Mouse (Mus musculus) adipocyte (in vitro differentiated cells): Measurements from ENCODE around the gene Zfp365.
A peak's percentile ranks its signal among the peaks of the same experiment; 100 is the strongest.

Source experiments
- DNase-seq: peaks from one replicate; pipeline ENCODE4 v3.0.0-alpha.2; 2016; ENCODE audit warnings: low spot score

Gene Zfp365

GRCm38 (mm10) chr10:67912337-67912776, at the start of gene Zfp365:
Gene Zfp365, minus strand, starts transcription at chr10:67912662.
- DNase-seq, result peak; percentile 79

GRCm38 (mm10) chr10:67959982-67960381, 47.5 kb upstream of the Zfp365 start:
- DNase-seq, result no peak

- DNase-seq, result no peak
These were observed 43.5 kb upstream of the Zfp365 start for GRCm38 (mm10) chr10:67955982-67956381.

DNA sequence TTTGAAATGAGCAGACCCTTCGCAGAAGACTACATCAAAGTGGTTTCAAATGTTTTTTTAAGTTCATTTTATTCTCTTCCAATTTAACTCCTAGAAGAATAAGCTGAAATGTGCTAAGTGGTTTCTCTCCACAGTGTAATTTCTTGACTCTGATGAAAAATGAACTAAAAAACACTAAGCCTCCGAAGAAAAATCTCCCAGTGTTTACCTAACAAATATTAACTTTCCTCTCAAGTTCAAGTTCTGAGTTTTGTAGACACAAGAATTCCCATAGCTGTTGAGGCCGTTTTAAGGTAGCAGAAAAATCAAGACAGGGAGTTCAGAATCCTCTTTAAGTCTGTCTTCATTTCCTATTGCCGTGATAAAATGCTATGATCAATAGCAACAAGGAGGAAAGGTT, 39.2 kb upstream of the Zfp365 start:
- no peak for DNase-seq

- DNase-seq, result no peak
These were observed 37.7 kb upstream of the Zfp365 start for GRCm38 (mm10) chr10:67950059-67950748.

DNA sequence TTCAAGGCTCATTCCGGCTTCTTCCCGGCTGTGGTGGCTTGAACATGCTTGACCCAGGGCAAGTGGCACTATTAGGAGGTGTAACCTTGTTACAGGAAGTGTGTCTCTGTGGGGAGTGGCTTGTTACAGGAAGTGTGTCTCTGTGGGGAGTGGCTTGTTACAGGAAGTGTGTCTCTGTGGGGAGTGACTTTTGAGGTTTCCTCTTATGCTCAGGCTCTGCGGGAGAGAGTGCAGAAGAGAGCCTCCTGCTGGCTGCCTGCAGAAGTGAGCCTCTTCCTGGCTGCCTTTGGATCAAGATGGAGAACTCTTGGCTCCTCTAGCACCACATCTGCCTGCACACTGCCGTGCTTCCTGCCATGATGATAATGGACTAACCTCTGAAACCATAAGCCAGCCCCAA, 31.1 kb upstream of the Zfp365 start:
- DNase-seq, result no peak

- no peak for DNase-seq
These were observed 27.1 kb upstream of the Zfp365 start for GRCm38 (mm10) chr10:67939546-67939945.

- no peak for DNase-seq
These were observed 25.3 kb upstream of the Zfp365 start for GRCm38 (mm10) chr10:67937775-67938174.

DNA sequence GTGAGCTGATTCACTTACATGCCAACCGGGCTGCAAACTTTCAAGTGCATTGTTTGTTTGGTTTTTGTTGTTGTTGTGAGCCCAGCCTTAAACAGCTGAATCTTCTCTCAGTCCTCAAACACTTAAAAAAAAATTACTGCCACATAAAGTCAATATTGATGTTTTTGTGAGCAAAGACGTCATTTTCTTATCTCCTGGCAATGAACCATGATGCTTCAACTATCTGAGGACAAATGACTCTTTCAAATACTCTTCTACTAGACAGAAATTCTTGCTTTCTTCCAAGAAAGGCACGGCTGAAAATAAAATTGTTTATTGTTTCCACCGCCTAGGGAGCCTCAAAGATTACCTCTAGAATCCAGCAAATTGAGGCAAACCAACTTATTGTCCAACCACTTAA, 24.5 kb upstream of the Zfp365 start:
- DNase-seq, result no peak

DNA sequence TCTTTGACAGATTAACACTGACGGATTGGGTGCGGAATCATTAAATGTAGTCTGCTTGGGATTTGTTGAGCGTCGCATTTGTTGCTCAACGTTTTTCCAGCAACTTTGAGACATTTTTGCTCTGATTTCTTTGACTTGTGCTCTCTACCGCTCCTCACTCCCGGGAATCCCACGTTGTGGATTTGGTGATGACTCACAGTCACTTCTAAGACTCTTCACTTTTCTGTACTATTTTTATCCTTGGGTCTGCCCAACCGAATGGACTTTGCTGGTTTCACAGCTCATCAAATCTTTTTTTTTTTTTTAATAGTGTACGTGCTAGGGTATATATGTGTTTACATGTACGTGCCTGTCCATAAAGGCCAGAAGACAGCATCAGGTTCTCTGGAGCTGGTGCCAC, 20.3 kb upstream of the Zfp365 start:
- no peak for DNase-seq

DNA sequence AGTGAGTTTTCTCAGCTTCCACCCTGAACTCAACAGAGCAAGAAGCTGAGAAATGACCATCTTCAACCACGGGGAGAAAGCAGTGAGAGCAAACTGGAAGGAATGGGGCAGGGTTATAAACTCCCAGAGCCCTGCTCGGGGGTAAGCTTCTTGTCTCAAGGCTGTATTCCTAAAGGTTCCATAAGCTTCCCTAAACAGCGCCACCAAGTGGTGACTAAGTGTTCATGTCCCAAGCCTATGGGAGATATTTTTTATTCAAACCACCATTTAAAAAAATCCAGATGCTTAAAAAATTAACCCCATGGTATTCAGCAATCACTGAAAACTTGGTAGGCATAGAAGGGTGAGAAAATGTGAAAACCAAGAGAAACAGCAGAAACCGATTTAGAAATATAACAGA, 18.9 kb upstream of the Zfp365 start:
- no peak for DNase-seq

DNA sequence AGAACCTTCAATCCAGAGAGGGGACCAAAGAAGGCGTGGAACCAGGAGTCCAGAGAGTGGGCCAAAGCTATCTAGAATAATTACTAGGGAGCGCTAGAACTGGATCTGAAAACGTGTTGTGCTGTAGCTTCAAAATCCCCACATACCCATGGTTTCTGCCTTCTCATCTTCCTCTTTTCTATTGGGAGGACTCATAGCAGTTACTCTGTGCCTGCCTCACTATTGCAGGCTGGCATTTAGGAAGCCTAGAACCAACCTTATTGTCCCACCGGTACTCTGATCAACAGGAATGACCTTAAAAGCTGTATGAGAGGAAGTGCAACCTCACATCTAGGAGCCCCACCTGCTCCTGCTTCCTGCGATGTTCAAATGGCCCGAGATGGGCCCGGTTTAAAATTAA, 16.1 kb upstream of the Zfp365 start:
- no peak for DNase-seq

GRCm38 (mm10) chr10:67927718-67928455, 15.4 kb upstream of the Zfp365 start:
- no peak for DNase-seq

DNA sequence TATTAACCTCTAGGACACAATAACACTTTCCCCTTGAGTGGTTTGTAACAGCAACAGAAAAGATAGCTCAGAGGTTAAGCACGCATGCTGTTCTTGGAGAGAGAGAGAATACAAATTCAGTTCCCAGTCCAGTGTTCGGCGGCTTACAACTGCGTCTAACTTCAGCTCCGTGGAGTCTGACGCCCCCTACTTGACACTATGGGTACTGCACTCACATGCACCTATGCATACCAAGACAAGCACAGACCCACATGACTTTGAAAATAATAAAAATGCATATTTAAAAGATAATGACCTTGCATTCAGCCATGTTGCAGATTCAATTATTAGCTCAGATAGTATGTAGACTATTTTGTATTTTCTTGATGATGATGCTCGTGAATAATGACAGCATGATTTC, 11.6 kb upstream of the Zfp365 start:
- DNase-seq, result no peak

DNA sequence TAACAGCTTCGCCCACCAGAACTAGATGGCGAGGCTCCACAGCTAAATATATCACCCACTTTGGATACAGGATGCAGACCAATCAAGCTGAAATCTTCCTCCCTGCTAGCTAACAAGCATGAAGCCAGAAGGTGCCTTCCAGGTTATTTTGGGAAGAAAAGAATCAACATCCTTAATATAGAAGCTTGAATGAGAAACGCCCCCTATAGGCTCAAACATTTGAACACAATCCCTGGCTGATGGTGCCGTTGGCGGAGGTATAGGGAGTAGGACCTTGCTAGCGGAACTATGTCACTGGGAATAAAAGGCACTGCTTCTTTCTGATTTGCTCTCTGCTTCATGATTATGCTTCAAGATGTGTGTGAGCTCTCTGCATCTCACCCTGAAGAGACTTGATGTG, 9.3 kb upstream of the Zfp365 start:
- no peak for DNase-seq

- DNase-seq, result no peak
These were observed 7.2 kb upstream of the Zfp365 start for GRCm38 (mm10) chr10:67919706-67920105.

- DNase-seq, result no peak
These were observed 5.9 kb upstream of the Zfp365 start for GRCm38 (mm10) chr10:67918194-67918899.

GRCm38 (mm10) chr10:67917356-67917755, 4.9 kb upstream of the Zfp365 start:
- DNase-seq, result no peak

DNA sequence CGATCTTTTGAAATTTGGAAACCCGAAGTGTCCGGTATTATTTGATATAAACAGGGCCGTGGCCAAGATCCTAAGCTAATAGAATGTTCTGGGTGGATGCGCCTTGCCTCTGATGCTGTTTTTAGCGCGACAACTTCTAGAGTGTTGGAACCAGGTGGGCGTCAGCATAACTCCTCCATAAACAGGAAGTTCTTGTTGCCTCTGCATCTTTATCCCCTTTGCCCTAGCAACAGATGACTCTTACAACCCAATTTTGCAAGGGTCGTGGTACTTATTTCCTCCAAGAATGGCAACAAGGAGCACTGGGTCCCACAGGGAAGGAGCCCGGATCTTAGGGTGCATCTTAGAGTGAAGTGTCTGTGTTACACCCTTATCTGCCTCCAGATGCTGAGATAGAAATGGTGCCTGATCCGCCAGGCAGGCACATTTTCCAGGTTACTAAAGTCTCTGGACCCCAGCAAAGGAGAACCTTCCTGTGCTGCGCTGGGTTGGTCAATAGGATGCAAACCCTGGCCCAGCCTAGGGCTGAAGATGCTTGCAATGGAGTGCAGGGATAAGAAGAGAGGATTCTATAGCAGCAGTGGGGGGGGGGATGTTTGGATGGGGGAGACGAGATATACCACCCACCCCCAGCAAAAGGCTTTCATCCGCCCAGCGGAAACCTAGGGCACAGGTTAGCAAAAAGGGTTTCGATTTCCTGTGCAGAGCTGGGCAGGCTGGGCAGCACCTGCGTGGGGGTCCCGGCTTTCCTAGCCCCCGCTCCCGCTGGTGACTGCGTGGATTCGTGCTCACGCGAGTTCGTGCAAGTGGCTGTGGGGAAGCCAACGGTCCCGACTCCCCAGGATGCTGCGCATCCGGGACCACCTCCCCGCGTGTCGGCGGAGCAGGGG, 770 bp downstream of the Zfp365 start:
- no peak for DNase-seq

DNA sequence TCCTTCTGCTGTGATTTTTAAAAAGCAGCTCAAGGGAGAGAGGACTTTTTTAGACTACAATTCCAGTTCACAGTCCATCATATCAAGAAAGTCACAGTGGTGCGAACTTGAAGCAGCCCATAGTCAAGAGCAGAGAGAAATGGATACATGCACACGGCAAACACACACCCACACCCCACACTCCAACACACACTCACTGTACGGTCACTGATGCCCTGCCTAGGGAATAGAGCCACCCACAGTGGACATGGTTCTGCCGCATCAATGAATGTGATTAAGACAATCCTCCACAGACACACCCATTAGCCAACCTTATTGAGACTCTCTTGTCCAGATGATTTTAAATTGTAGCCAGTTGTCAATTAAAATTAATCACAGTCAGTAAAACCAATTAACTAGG, 4.5 kb downstream of the Zfp365 start:
- no peak for DNase-seq

GRCm38 (mm10) chr10:67906926-67907325, 5.5 kb downstream of the Zfp365 start:
- DNase-seq, result no peak

- no peak for DNase-seq
These were observed 6.4 kb downstream of the Zfp365 start for GRCm38 (mm10) chr10:67906063-67906462.
